Mouse (Mus musculus): ENCODE data around the gene Mfap2.

Gene Mfap2

DNA sequence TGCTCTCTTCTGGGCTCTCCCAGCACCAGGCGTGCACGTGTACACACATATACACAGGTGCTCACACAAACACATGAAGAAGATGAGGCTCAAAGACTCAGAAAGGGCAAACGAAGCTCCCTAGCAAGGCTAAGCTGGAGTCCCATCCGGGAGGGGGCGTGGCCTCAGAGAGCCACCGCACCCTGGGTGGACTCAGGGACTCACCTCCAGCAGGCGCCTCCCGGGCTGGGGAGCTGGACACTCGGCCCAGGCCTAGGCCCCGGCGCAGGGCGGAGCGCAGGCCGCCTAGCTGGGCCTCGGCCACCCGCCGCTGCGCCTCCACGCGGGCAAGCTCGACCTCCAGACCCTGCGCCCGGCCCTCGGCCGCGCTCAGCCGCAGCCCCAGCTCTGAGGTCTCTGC lies 14.8 kb downstream of the Mfap2 start:
- DNase-seq (ENCODE audit: low spot score) = no peak

- no peak for DNase-seq (ENCODE audit: low spot score)
Measured at GRCm38 (mm10) chr4:141030541-141031206, 20.5 kb downstream of the Mfap2 start.

GRCm38 (mm10) chr4:141031733-141032132 lies 21.5 kb downstream of the Mfap2 start:
- DNase-seq (ENCODE audit: low spot score) = peak; percentile 86

DNA sequence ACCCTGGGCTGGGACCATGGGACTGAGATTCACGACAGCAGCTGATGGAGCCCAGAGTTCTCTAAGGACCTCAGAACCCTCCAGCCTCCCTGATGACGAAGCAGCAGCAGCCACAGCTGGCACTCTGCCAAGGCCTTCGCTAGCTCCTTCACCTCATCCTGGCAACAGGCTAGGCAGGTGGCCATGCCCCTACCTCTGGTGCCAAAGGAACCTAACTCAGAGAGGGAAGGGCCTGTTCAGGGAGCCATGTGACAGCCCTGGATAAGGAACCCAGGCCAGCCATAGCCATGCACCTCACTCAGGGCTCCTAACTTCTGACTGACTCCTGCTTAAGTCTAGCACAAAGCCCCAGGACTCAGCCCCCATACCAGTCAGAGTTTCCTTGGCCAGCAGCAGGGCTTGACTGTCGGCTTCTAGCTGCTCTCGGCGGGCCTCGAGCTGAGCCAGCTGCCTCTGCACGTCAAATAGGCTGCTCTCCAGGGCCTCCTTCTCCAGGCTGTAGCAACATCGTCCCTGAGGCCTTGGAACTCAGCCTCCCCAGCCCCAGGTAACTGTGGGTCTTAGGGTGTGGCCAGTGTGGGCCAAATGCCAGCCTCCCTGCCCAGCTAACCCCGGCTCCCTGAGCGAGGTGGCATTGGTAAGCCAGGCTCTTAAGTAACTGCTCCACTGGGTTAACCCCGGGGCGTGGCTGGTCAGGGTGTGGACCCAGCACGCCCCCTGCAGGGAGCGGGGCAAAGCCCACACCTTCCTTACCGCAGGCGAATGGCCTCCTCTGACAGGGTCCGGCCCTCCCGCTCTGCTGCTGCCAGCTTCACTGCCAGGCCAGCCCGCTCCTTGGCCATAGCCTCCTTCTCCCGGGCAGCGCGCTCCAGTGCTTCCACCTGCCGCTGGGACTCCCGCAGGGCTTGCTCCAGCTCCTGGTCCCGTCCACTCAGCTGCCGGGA lies 23.7 kb downstream of the Mfap2 start:
- DNase-seq (ENCODE audit: low spot score) = no peak

GRCm38 (mm10) chr4:141041117-141041516 lies 30.9 kb downstream of the Mfap2 start:
- DNase-seq (ENCODE audit: low spot score) = no peak

DNA sequence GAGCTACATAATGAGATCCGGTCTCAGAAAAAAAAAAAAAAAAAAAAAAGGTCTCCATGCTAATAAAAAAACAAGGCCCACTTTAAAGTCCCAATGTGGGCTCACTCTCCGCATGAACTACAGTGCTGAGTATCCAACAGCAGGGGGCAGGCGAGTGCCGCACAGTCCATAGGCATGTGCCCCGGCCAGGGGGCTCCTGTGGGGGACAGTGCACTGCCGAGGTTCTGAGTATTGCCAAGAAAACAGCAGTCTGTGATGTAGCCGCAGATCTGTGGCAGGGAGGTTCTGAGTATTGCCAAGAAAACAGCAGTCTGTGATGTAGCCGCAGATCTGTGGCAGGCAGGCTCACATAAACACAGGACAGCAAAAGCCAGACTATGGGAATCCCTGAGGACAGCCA lies 34.6 kb downstream of the Mfap2 start:
- peak; percentile 88 for DNase-seq (ENCODE audit: low spot score)

DNA sequence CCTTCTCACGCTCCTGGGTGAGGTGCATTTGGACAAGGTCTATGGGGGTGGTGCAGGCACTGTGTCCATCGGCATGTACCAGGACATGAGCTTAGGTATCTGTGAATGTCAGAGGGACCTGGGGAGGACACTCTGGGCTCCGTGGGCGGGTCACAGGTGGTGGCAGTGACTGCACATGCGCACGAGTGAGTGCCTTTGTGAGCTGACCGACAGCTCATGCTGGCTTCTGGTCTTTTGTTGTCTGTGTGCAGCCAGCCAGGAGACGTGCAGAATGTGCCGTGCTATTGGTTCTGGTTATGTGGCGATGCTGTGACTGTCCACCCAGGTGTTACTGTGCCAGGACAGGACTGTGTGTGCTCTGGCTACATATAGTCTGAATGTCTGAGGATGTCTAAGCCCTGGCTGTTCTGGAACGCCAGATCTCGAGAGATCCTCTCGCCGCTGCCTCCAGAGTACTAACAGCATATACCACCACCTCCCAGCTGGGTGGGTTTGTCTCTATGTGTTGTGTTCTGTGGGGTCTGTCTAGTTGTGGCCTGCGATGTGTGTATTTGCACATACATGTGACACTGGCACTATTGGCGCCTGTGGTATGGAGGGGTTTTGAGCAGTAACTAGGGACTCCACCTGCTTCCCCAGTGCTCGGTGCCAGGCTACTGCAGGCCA lies 38.7 kb downstream of the Mfap2 start:
- peak; percentile 63 for DNase-seq (ENCODE audit: low spot score)

DNA sequence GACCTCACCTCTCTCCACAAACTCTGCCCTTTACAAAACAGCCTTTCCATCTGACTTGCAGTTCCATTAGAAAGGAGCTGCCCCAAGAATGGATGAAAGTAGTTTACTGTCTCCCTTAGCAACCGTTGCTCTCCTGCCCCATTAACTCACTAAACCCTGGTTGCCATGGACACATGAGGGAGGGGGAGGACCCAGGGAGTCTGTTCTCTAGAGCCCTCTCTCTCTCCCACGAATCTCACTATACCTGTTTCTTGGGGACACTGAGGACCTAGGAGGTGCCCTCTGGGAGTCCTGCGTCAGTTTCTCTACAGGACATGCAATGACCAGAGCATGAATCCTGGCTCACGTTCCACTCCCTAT lies 39.2 kb downstream of the Mfap2 start:
- DNase-seq (ENCODE audit: low spot score) = peak; percentile 76

DNA sequence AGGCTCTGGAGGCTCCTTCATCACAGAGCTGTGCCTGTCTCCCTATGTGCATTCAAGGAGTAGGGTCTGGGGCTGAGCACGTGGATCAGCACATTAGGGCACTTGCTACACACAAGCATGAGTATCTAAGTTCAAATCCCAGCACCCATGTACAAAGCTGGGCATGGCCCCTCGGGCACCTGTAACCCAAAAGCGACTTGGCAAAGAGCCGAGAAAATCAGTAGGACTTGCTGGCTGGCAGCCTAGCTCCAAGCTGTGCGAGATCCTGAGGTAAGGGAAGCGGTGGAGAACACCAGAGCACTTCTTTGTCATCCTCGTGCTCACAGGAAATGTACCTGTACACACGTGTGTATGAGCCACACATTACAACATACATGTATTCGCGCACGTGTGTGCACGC lies 42.2 kb downstream of the Mfap2 start:
- DNase-seq (ENCODE audit: low spot score) = no peak

DNA sequence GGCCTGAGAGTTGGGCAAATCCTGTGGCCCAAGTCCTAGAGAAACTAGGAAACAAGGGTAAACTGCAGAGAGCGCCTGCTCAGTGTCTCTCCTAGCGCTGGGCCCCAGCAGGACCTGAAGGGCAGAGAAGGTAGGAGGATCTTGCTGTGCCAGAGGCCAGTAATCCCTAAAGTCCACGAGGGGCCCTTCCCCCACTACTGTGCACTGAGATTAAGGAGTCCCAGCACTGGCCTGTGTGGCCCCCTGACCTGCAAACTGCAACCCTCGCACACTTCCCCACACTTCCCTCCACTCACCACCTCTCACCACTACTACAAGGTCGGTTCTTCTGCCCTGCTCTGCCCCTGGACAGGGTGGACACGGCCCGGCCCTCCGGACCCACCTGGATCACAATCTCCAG lies 42.9 kb downstream of the Mfap2 start:
- no peak for DNase-seq (ENCODE audit: low spot score)

DNA sequence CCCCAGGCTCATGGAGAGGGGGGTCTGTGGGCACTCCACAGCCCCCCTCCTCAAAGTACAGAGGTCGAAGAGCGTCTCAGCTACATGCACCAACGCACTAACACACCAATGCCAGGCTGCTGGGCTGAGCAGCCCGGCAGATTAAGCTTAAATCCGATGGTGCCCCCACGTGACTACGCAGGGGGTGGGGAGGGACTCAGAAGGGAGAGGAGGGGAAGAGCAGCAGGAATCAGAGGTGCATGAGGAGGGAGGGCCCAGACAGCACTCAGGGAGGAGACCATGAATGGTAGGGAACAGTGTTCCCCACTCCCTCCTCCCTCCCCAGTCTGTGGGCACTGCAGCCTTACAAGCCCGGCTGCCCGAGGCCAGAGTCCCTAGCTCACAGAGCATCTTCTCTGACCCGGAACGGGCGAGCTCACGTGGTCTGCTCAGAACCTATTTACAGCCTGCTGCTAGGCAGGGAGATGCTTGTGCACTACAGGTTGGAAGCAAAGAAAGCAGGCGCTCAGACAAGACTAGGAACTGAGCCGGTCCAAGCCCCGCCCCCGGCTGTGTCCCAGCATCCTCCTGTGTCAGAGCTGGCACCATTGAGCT lies 43.4 kb downstream of the Mfap2 start:
- peak; percentile 70 for DNase-seq (ENCODE audit: low spot score)

GRCm38 (mm10) chr4:141056970-141057369 lies 46.8 kb downstream of the Mfap2 start:
- DNase-seq (ENCODE audit: low spot score) = no peak

- DNase-seq (ENCODE audit: low spot score) = no peak
Measured at GRCm38 (mm10) chr4:141058835-141059234, 48.6 kb downstream of the Mfap2 start.

DNA sequence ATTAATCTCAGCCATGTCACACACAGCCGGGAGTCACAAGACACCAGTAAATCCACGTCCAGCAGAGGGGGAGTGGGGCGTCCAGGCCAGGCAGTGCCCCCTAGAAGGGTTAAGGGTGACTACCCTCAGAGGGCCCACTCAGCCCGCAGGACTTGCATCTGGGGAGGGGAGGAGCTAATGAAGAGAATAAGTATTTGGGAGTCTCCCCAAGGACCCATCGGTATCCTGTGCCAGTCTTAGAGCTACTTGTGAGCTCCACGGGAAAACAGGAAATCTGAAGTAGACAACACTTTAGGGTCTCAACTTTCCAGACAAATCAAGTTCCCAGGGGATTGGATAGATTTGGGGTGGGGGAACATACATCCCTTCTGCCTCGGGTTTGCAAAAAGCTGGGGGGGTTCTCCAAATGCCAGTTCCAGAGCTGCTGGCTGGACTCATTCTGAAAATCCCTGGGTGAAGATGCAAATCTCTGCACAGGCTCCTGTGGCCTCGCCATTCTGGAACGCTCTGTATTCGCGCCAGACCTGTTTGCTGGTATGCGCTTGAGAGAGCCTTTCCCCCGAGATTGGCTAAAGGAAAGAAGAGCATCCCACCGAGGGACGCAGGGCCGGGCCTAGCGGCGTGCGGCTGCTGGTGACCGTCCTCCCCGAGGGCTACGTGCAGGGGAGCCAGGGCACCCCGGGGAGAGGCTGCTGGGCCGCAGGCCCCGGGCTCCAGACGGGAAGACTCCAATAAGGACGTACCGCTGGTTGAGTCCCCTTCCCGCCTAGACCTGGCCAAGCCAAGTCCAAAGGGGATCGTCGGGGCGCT lies 49.6 kb downstream of the Mfap2 start:
- DNase-seq (ENCODE audit: low spot score) = peak; percentile 16

GRCm38 (mm10) chr4:141060426-141061301 lies 50.4 kb downstream of the Mfap2 start, which contains the start of gene Crocc:
TSS of gene Crocc (minus strand) at chr4:141060550.
- peak; percentile 100 for DNase-seq (ENCODE audit: low spot score)

GRCm38 (mm10) chr4:141064104-141064659 lies 54.0 kb downstream of the Mfap2 start:
- no peak for DNase-seq (ENCODE audit: low spot score)

DNA sequence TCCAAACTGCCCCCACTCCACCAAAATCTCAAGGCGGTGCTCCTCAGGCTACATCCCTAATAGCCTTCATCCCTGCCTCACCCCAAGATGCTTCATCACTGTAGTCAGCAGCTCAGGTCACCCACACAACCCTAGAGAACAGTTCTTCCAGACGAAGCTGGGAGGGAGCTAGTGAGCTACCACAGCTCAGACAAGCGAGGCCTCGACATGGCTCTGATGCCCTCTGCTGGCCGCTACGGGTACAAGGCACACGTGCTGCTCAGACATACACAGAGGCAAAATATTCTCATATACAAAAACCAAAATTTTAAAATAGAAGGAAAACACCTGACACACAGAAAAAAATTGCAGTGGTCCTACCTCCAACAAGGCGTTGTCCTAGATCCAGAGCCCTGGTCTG lies 54.9 kb downstream of the Mfap2 start:
- DNase-seq (ENCODE audit: low spot score) = peak; percentile 95
